Mouse (Mus musculus) gastrocnemius, postnatal 10 days (tissue): ENCODE measurements around the gene Taf3. TPM values are rescaled to one million over a fixed set of nuclear protein-coding genes. Genes with fewer than 3 reads are reported as not detected.

Source experiments
- DNase-seq: peaks from one replicate; pipeline ENCODE4 v3.0.0; 2021; ENCODE audit warnings: mixed read lengths
- total RNA-seq, 2 experiments: library from RNA; stranded (reverse); gene quantifications; 2 replicates each; pipeline ENCODE4 v1.2.3; 2021

The Taf3 gene
- total RNA-seq, 2 experiments from 2014 or later: 7.4 to 7.6 TPM

GRCm38 (mm10) chr2:9958011-9958410, 90.4 kb downstream of the Taf3 start:
- no peak for DNase-seq

- DNase-seq: no peak
Measured at GRCm38 (mm10) chr2:9956546-9956945, 91.8 kb downstream of the Taf3 start.

GRCm38 (mm10) chr2:9955576-9956535, 92.5 kb downstream of the Taf3 start:
- DNase-seq: no peak

GRCm38 (mm10) chr2:9946739-9947138, 101.7 kb downstream of the Taf3 start:
- DNase-seq: no peak

GRCm38 (mm10) chr2:9945611-9946010, 102.8 kb downstream of the Taf3 start:
- DNase-seq: no peak

GRCm38 (mm10) chr2:9943011-9943410, 105.4 kb downstream of the Taf3 start:
- no peak for DNase-seq

GRCm38 (mm10) chr2:9939250-9939649, 109.1 kb downstream of the Taf3 start:
- DNase-seq: no peak

- DNase-seq: no peak
Measured at GRCm38 (mm10) chr2:9935965-9936364, 112.4 kb downstream of the Taf3 start.

- no peak for DNase-seq
Measured at GRCm38 (mm10) chr2:9926905-9927283, 121.5 kb downstream of the Taf3 start.

GRCm38 (mm10) chr2:9926194-9926904, 122.0 kb downstream of the Taf3 start:
- DNase-seq: no peak

GRCm38 (mm10) chr2:9918691-9919471, 129.5 kb downstream of the Taf3 start:
- DNase-seq: no peak

GRCm38 (mm10) chr2:9917602-9918001, 130.8 kb downstream of the Taf3 start:
- DNase-seq: no peak

- DNase-seq: no peak
Measured at GRCm38 (mm10) chr2:9905995-9906394, 142.4 kb downstream of the Taf3 start.

- DNase-seq: no peak
Measured at GRCm38 (mm10) chr2:9903854-9904560, 144.4 kb downstream of the Taf3 start.

- no peak for DNase-seq
Measured at GRCm38 (mm10) chr2:9897846-9898245, 150.6 kb downstream of the Taf3 start.

GRCm38 (mm10) chr2:9896097-9896770, 152.2 kb downstream of the Taf3 start:
- DNase-seq: no peak

GRCm38 (mm10) chr2:9894836-9895593, 153.4 kb downstream of the Taf3 start:
- DNase-seq: no peak

- no peak for DNase-seq
Measured at GRCm38 (mm10) chr2:9893272-9893953, 155.0 kb downstream of the Taf3 start.

GRCm38 (mm10) chr2:9892541-9892940, 155.9 kb downstream of the Taf3 start:
- DNase-seq: no peak

- no peak for DNase-seq
Measured at GRCm38 (mm10) chr2:9890906-9891305, 157.5 kb downstream of the Taf3 start.
